Mouse (Mus musculus) ES-Bruce4 (cell line): Measurements from ENCODE around the gene March8.

ENCODE experiments used
- CTCF ChIP-seq: IDR thresholded peaks from one replicate; pipeline ENCODE4 v1.8.1; 2011; ENCODE audit warnings: low read depth, low read length
- POLR2A ChIP-seq: IDR thresholded peaks from one replicate; pipeline ENCODE4 v1.8.1; 2011; ENCODE audit warnings: low read length; ENCODE audit not compliant: insufficient read depth

- TF ChIP-seq POLR2A (no peak), CTCF (no peak)
Observed at GRCm38 (mm10) chr6:116367971-116368370, 30.1 kb downstream of the March8 start.
